Mouse (Mus musculus) c-Kit-negative CD71-positive TER-119-positive erythroid progenitor cells, embryonic 14.5 days (primary cell): Measurements from ENCODE around the gene Dscam.

Experiments
- DNase-seq: peaks from one replicate; pipeline ENCODE4 v3.0.0-alpha.2; 2013; ENCODE audit warnings: low read depth, low spot score

Gene Dscam

DNA sequence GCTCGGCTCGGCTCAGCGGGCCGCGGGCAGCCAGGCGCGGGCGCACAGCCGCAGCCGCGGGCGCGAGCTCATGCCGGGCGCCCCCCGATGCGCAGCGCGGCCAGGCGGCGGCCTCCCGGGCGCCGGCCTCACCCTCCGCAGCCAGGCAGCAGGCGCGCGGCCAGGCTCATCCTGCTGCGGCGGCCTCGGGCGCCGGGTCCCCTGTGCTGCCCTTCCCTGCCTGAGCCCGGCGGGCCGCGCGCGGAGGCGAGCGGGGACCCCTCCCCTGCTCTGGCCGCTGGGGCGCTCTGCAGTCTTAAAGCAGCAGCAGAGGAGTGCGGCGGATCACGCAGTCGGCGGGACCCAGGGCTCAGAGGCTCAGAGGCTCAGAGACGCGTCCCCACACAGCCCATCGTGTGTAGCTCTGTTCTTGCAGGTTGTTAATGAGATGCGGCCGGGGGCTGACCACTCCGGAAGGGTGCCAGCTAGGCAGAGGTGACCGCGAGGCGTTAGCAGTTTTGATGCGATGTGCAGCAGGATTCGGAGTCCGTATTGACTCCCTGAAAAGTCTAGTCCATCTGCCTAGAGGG is at the start of gene Dscam:
Dscam (minus strand) TSS at position 240 of the 569 bp plus-strand sequence.
- no peak for DNase-seq

DNA sequence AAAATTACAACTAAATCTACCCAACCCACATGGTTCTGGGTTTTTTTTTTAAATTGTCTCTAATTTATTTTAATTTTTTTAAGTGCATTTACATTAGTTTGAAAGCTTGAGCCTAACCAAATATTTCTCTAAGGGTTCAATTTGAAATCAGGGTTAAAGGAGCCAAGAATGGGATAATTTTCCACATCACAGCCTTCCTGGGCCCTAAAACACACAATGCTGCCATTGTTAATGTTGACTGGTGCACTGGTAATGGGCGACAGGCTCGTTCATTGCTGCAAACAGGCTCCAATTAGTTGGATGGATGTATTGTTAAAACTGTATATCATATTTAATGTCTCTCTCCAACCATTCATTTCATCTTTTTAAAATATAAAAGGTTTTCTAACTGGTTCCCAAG is 48.8 kb upstream of the Dscam start:
- no peak for DNase-seq

DNA sequence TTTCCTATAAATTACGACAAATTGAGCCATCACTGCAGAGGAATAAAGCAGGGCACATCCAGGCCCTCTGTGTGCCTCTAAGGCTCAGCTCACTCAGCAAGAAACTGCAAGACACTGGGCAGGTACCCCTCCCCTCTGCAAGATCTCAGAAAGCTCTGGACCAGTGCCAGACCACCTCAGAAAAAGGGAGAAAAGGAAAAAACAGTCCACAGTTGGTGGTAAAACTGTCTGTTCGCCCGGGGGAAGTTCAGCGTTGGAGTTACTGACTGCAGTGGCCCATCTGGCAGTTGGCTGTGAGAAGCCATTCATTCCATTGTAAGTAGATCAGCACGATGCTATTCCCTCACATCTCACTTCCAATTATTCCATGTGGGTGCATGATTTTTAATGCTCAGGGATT is 39.4 kb upstream of the Dscam start:
- DNase-seq, result no peak

DNA sequence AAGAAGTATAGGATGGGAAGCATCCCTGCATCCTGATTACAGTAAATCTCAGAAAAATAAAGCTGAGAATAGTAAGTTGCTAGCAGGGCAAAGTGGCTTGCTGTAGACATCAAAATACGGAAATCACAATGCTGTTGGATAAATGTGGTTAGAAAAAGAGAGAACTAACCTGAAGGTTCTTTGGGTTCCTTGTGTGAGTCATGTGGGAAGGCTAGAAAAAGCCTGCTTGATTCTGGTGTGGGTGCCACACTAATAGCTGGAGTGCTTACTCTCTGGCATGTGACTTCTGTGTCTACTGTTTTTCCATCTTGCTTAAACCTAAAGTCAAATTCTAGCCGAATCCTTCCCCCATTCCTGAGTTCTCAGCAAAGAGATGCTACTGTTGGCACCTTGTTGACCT is 37.7 kb upstream of the Dscam start:
- no peak for DNase-seq

DNA sequence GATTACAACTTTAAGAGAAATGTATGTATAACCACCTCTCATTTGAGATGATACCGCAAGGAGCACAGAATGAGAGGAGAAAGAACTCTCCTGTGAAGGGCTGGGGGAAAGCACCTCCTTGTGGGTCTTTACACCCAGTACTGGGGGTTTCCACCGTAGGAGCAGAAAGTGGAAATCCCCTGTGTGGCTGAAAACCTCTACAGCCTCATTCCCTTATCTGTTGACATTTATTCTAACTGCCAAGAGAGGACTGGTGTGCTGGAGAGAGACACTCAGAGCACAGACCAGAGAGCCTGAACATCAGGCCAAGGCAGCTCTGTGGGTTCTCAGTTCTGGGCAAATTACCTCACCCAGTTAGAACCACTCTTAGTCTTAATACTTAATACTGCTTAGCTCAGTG is 33.5 kb upstream of the Dscam start:
- DNase-seq, result no peak

DNA sequence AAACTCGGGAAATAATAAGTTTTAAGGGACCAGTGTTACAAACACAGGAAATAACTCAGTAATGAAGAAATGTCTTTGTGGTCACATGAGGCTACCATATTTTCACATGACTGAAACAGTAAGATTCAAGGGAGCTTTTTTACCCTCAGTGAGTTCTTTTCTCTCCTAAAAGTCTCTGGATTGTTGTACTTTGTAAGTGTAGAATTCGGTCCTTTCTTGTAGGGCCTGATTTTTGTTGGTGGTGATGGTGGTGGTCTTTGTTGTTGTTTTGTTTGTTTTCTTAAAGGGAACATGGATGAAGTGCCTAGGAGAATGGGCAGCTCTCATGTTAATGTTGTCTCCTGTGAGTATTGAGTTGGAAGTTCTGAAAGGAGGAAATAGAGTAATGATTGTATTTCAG is 33.0 kb upstream of the Dscam start:
- DNase-seq, result no peak

DNA sequence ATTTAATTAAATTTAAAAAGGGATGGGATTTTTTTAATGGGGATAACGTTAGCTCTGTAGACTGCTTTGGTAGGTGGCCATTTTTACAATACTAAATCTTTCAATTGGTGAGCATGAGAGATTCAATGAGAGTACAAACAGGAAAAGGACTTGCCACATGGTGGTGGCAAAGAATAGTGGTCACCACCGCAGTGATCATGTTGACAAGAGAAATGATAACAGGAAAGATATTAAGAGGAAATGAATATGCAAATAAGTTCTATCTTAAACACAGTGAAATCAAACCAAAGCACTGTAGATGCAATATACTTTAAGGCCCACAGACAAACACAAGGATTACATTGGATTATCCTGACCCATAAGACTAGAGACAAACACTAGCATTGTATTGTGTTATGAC is 24.1 kb upstream of the Dscam start:
- DNase-seq, result no peak

DNA sequence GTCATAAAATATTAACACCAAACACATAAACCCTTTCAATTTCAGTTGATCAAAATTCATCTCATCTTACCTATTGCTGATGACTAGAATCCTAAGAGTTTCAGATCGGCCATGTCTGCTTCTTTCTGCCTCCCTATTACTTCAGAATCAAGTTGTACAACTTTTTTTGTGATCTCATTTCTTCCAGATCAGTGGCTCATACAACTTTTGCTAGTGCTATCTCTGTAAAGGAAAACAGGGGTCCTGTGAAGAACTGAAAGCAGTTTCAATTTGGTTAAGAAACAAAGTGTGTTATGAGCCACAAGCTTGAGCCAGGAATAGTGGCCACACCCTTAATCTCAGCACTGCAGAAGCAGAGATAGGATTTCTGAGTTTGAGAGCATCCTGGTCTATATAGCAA is 23.6 kb upstream of the Dscam start:
- DNase-seq, result no peak

DNA sequence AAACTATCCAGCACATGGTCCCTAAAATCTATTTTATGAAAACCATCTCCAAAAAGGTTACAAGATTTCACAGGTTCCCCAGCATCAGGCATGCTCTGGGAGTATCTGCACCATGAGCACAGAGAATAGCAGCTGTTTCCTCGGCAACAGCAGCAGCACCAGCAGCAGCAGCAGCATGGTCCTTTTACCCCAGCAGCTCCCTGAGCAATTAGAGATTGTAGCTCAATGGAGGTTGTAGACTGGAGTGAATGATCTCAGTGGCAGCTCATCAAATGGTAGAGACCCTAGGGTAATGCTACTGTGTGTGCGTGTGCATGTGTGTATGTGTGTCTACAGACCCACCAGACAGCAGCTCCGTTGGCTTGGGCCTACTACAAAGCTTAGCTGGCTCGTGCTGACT is 21.7 kb upstream of the Dscam start:
- no peak for DNase-seq

DNA sequence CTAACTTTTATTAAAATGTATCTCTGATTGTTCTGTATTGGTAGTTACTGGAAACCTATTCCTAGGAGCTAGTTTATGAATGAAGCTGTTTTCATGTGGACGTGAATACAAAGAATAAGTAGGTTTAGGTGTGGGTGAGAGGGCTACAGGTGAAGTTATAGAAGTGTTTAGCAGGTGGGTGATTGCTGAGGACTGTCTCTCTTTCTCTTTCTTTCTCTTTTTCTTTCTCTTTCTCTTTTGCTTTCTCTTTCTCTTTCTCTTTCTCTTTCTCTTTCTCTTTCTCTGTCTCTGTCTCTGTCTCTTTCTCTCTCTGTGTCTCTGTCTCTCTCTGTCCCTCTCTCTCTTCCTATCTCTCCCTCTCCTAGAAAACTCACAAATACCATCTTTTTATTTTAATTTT is 20.1 kb upstream of the Dscam start:
- no peak for DNase-seq

DNA sequence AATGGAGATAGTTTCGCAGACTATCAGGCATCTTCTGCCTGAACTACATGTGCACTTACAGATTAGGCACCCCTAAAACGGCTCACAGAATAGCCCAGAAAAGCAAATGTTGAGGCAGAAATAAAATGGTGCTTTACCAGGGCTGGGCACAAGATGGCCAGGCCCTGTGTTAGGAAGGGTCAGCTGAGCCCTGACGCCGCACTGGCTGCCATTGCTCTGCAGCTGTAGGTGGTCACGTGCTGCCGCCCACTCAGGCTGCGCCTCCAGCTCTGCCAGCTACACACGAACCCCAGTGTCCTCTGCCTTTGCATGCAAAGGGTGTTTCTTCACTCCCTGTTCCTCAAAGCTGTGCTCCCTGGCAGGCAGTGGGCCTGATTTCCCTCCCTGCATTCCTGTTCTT is 948 bp upstream of the Dscam start:
- DNase-seq, result no peak

DNA sequence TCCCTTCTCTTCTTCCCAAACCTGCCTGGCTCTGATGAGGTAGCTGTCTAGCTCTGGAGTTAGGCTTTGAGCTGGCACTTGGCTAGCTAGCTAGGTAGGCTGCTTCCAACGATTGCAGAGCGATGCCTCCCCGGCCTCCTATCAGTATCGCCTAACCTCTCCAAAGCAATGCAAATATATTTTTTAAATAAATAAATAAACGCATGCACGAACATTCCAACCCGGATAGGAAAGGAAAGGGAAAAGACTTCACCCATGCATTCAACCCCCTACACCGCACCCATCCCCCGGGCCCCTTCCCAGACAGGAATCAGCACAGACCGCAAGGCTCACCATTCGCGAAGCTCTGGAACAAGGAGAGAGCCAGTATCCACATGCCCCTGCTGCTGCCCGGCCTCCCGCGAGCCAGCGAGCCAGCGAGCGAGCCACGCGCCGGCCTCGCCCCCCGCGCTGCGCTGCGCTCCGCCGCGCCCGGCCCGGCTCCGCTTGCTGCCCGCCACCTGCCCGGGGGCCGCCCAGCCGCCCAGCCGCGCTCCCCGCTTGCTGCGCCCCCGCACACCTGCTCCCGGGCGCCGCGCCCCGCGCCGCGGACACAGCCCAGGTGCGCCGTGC is 545 bp downstream of the Dscam start:
- DNase-seq, result no peak

DNA sequence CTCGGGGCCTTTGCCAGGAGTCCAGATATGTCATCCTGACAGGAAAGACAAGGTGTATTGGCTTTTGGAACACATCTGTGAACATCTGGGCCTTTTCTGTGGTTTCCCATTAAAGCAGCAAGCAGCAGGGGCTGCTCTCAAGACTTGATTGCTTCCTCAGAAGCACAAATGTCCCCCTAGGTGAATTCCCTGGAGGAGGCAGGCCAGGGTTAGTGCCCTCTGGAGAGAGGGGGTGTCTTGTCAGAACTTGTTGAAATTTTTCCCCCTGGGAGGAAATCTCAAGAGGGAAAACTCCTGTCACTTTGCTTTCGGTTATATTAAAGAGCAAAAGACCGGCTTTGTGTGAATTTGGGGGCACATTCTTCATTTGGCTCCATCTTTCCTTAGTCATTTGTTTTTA is 1.9 kb downstream of the Dscam start:
- DNase-seq, result no peak

DNA sequence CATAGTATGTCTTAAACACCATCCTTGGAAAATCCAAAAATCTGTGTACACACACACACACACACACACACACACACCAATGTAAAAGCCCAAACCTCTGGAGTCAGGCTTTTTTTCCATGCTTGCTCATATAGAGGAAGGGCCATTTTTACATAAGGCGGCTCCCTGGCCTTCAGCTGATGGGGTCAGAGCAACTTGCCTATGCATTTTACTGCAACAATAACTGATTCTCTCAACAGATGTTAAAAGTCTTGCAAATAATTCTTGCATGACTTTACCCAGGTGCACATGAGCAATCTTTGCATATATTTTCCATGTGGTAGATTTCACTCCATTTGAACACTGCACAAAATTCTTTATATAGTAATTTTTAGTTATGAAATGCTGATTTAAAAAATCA is 2.5 kb downstream of the Dscam start:
- DNase-seq, result no peak

DNA sequence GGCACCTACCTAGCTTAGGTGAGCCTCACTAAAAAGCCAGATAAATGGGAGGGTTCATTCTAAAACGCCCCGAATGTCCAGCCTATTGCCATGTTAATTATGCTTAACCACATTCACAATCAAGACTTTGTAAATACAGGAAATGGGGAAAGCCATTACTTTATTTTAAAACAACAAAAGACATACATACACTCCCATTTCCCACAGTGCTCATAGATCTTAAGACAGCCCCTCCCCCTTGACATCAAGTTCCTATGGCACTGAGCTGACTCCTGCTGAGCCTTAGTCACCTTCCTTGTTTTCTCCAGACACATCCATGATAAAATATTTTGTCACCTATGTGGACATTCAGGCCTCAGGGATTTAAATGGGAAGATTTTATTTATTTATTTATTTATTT is 4.4 kb downstream of the Dscam start:
- DNase-seq, result no peak

DNA sequence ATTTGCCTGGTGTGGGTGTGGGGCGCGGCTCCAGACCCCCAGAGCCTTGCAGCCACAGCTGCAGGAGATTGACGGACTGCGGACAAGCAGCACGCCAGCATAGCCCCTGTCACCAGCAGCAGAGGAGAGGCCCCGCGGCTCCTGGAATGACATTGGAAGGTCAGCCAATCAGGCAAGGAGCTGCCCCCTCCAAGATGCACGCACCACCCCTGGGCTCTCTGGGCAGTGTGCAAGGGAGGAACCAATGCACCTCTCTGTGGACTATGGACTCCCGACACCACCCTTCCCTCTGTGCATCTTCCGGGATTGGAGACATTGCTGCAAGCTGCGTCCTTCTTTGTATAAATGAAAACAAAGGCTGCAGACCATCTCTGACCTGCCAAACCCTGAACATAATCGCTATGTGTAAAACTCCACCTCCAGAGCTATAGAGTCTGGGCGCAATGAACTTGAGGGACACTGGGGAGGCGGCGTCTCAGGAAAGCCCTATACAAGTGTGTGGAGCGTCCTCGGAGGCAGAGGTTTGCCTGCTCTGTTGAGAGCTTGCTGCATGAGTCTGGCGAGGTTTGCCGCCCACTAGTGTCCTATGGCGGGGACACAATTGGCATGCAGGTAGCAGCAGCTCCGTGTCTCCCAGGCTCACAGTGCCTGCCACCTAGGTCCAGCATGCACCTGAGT is 5.0 kb downstream of the Dscam start:
- DNase-seq, result no peak

DNA sequence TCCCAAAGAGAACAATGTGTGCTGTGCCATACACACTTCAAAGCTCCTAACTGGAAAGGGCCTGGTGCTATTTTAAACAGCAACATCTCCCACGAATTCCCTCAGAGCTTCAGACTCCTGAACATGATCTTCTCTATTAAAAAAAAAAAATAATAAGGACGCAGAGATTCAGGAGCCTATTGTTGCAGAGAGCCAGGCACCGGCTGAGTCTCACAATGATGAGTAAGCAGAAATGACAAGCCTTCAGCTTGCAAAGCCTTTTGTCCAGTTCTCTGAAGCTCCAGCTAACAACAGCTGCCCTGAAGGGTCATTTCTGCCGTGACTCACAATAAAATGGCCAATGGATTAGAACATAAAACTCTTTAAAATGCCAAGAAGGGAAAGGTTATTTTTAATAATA is 12.3 kb downstream of the Dscam start:
- DNase-seq, result no peak

DNA sequence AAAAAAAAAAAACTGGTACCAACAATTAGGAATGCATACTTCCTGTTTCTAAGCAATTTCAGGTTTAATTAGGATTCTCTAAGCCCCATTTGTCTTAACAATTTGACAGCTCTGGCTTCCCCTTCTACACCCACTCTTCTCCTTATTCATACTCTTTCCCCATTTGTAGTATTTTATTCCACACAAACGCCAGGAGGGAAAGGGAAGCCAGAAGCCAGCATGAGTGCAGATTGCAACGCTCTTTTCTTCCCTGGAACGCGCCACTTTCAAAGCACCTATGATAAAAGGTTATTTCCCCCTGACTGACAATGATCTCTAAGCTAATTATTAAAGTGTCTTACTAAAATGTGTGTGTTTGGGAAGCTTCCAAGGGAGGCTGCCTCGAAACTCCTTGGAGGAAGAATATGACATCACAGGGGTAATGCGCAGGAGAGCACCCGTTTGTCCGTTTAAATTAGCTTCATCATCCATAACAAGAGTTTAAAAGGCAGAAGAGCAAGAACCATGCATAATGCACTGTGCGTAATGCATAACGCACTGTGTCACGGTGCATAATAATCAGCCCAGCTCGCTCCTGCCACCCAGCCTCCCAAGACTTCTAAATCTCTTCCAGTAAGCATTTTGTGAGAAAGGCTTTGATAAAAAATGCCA is 25.9 kb downstream of the Dscam start:
- DNase-seq, result no peak

DNA sequence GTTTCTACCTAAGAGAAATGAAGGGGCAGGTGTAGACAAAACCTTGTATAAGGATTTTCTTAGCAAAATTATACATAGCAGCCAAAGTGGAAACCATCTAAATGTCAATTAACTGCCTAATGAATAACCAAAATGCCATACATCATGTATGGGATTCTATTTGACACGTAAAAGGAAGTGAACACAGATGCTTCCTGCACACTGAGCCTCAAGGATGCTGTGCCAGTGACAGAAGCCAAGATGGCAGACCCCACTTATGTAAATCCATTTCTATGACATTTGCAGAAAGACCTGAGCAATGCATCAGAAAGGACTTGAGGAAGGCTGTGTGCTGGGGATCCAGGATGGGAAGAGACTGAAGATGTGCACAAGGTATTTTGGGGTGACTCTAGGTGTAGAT is 28.6 kb downstream of the Dscam start:
- no peak for DNase-seq

DNA sequence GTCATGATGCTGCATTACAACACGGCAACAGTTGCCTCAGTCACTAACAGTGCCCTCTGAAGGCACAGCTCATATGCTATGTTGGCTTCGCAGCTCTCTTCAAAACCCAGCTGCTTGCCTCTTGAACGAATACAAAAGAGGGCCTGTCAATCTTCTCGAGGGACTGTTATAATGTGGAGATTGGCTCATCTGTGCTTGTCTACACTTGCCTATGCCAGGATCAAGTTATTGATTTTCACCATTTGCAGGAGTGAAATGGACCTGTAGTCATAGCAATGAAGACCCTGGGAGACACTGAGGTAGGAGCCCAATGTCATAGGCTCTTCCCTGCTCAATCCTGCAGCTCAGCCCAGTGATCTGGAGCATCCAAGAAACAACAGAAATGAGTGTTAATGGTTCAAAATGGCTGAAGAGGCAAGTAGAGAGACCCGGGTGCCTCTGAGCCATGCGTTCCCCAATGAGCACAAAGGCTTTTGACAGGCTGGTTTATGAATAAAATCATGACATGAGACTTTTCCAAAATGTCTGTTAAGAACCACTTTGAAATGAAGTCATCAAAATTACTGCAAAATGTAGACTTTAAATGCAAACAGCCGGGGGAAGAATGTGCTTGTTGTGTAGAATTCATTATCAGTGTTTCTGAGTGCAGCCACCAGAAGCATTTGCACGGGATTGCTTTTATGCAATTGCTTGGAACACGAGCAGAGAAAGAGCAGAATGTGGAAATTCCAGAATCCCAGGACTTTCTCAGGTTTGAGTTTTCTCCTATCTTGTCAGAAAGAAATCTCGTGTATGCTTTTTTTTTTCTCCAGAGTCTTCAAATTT is 35.3 kb downstream of the Dscam start:
- DNase-seq, result no peak

DNA sequence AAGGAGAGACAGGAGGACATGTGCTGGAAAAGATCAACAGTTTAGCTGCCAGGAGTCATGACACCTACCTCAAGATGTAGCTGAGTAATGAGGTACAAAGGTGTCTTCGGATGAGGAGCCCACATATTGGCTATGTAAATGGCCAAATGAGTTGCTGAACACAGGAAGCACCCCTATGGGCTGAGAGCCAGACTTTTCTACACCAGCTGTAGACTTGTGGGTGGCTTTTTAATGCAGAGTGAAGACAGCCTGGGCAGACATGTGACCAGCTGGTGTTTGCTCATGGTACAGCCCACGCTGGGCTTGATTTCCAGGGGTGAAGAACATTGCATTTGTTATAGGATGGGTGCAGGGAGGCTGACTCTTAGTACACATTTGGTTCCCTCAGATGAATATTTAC is 43.3 kb downstream of the Dscam start:
- no peak for DNase-seq

DNA sequence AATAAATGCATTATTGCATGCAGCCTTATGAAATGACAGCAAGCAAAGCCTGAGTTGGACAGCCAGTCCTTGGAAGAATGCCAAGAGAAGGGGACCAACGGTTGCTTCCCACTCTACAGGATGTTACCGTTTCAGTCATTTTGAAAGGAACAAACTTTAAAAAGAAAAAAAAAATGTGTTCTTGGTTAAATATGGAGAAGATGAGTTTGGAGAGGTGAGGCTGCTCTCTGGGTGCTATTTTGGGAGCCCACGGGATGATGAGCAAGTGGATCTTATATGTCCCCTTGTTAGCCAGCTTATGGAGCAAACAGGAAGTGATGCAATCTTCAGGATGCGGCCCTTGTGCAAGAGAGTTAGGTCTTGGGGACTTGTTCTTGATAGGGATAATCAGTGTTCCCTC is 60.5 kb downstream of the Dscam start:
- DNase-seq, result no peak
